Comparison of ENCODE assay signal across 22 mouse cellular contexts in the genomic region with DNA sequence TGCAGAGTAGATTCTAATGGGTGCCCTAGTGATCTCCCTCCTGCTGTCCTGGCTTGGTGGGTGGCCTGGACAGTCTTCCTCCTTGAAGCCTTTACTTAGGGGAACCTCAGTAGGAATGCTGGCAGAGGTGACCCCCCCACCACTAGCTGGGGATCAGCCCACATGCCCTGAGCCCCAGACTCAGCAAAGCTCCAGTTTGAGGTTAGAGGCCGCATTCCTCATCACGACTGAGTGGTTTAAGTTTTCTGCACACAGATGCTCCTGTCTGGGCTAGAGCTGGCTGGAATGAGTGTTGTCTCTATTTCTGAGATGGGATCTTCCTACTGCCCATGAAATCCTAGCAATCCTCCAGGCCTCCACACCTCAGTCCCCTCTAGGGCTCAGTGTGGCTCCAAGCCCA. TPM values are rescaled to one million over a fixed set of nuclear protein-coding genes. Genes with fewer than 3 reads are reported as not detected.
DNase-seq lines count a peak whose midpoint lies in the region; ATAC-seq and TF ChIP-seq lines count a peak whose summit lies in the region.
"Had no signal": no experiment of that assay in that cellular context is flagged by ENCODE, and none has a peak within 500 bp of the region (broad histone marks: within the 10 kb centered on the region; RNA-seq: fewer than 3 reads in every experiment).

No protein-coding gene starts in this region.

- DNase-seq in forebrain, embryonic 10.5 days (ENCODE audit: extremely low spot score, low spot score) = no peak
- DNase-seq in forebrain, postnatal 0 days = no peak
- DNase-seq in kidney, adult 11 months = no peak
- peak; percentile 38 for DNase-seq in kidney, postnatal 10 days
- no peak for DNase-seq in kidney, postnatal 14 days
- DNase-seq: adrenal gland, adult 2 months; adrenal gland, postnatal 14 days; cerebellum, adult 11 months; cerebellum, adult 2 months; cerebellum, adult 9-11 months; gastrocnemius, postnatal 14 days; heart, adult 11 months had no signal

- peaks cover 88% of the 10 kb centered on the region for H3K36me3 ChIP-seq in forebrain, embryonic 10.5 days (replicated peaks)
- H3K36me3 ChIP-seq in forebrain, postnatal 0 days (ENCODE audit: insufficient read depth) = peaks cover 56% of the 10 kb centered on the region
- H3K36me3 ChIP-seq in kidney, embryonic 15.5 days = peaks cover 57% of the 10 kb centered on the region

- no peaks in the 10 kb centered on the region for H3K27me3 ChIP-seq in forebrain, embryonic 10.5 days (ENCODE audit: poor library complexity, severe bottlenecking)
- H3K27me3 ChIP-seq in forebrain, postnatal 0 days (ENCODE audit: insufficient read depth, low read length) = no peaks in the 10 kb centered on the region
- no peaks in the 10 kb centered on the region for H3K27me3 ChIP-seq in kidney, embryonic 15.5 days
- H3K27me3 ChIP-seq: embryonic facial prominence, embryonic 12.5 days; embryonic facial prominence, embryonic 15.5 days; forebrain, embryonic 12.5 days; forebrain, embryonic 15.5 days had no signal

- ATAC-seq in forebrain, postnatal 0 days = no peak
- peak; percentile 46; the same call in 1 of the 2 replicates for ATAC-seq in kidney, embryonic 15.5 days (replicated peaks; ENCODE audit: low FRiP score)
- ATAC-seq: forebrain, embryonic 15.5 days; hindbrain, postnatal 0 days; inflammation-experienced regulatory T-cells, adult 6 months had no signal

- H3K4me3 ChIP-seq in forebrain, embryonic 10.5 days = no peak overlapping the region
- H3K4me3 ChIP-seq in forebrain, postnatal 0 days (ENCODE audit: low read depth, low read length) = no peak overlapping the region
- H3K4me3 ChIP-seq in kidney, embryonic 15.5 days (replicated peaks) = no peak overlapping the region
- H3K4me3 ChIP-seq: embryonic facial prominence, embryonic 12.5 days; embryonic facial prominence, embryonic 15.5 days; forebrain, embryonic 12.5 days; forebrain, embryonic 15.5 days; gastrocnemius, adult 2 months had no signal

- no peak overlapping the region for H3K9ac ChIP-seq in forebrain, postnatal 0 days
- no peak overlapping the region for H3K9ac ChIP-seq in kidney, embryonic 15.5 days
- H3K9ac ChIP-seq: embryonic facial prominence, embryonic 12.5 days; embryonic facial prominence, embryonic 15.5 days; forebrain, embryonic 12.5 days; forebrain, embryonic 15.5 days; hindbrain, embryonic 14.5 days had no signal

- WGBS in forebrain, embryonic 10.5 days = 73% methylated on average over 2 of the region's 2 CpGs
- WGBS in forebrain, postnatal 0 days = 85% methylated on average over 2 of the region's 2 CpGs
- WGBS in kidney, embryonic 15.5 days = 41% methylated on average over 2 of the region's 2 CpGs

- peak overlapping the region; percentile 30; the same call in 1 of the 2 replicates for H3K27ac ChIP-seq in forebrain, embryonic 10.5 days
- H3K27ac ChIP-seq in forebrain, postnatal 0 days (ENCODE audit: low read depth, low read length) = no peak overlapping the region
- peak overlapping the region; percentile 73 for H3K27ac ChIP-seq in kidney, embryonic 15.5 days
- H3K27ac ChIP-seq: embryonic facial prominence, embryonic 15.5 days; forebrain, embryonic 12.5 days; forebrain, embryonic 15.5 days; gastrocnemius, adult 2 months; hindbrain, embryonic 14.5 days; hindbrain, postnatal 0 days had no signal

- peaks cover 18% of the 10 kb centered on the region for H3K4me1 ChIP-seq in forebrain, embryonic 10.5 days
- no peaks in the 10 kb centered on the region for H3K4me1 ChIP-seq in forebrain, postnatal 0 days (ENCODE audit: insufficient read depth)
- peaks cover 26% of the 10 kb centered on the region for H3K4me1 ChIP-seq in kidney, embryonic 15.5 days
- H3K4me1 ChIP-seq: embryonic facial prominence, embryonic 12.5 days; embryonic facial prominence, embryonic 15.5 days; forebrain, embryonic 12.5 days; forebrain, embryonic 15.5 days had no signal

- no peak overlapping the region for H3K4me2 ChIP-seq in forebrain, postnatal 0 days (ENCODE audit: low read depth)
- no peak overlapping the region for H3K4me2 ChIP-seq in kidney, embryonic 15.5 days
- H3K4me2 ChIP-seq: embryonic facial prominence, embryonic 12.5 days; embryonic facial prominence, embryonic 15.5 days; forebrain, embryonic 12.5 days; forebrain, embryonic 15.5 days; heart, embryonic 11.5 days; hindbrain, embryonic 14.5 days had no signal

- no peaks in the 10 kb centered on the region for H3K9me3 ChIP-seq in forebrain, embryonic 10.5 days
- no peaks in the 10 kb centered on the region for H3K9me3 ChIP-seq in forebrain, postnatal 0 days (ENCODE audit: low read length)
- H3K9me3 ChIP-seq in kidney, embryonic 15.5 days (replicated peaks) = no peaks in the 10 kb centered on the region
- H3K9me3 ChIP-seq: embryonic facial prominence, embryonic 12.5 days; embryonic facial prominence, embryonic 15.5 days; forebrain, embryonic 12.5 days; forebrain, embryonic 15.5 days had no signal

- no peak for TF ChIP-seq CTCF in forebrain, postnatal 0 days (IDR thresholded peaks at IDR 0.05; ENCODE audit: low read depth)

RNA-seq across cellular contexts. Expression of a gene that starts 38.0 kb away (rescaled TPM):
- polyA plus RNA-seq in forebrain, embryonic 10.5 days (2016; fragmentation: Nextera tagmentation; extraction: Ambion mirVana) = 43.8 and 44.7 TPM in 2 replicates
- total RNA-seq in forebrain, postnatal 0 days (2014; rRNA removed) = 55.7 and 63.0 TPM in 2 replicates
- polyA plus RNA-seq in forebrain, postnatal 0 days (2015; fragmentation: Nextera tagmentation; extraction: Ambion mirVana) = 47.7 and 54.4 TPM in 2 replicates
- 34.1 and 38.9 TPM in 2 replicates for polyA plus RNA-seq in kidney, embryonic 15.5 days (2015; fragmentation: Nextera tagmentation; extraction: Ambion mirVana)

RNA-seq across cellular contexts. Expression of a gene that starts 54.3 kb away (rescaled TPM):
- 13.6 and 14.7 TPM in 2 replicates for polyA plus RNA-seq in forebrain, embryonic 10.5 days (2016; fragmentation: Nextera tagmentation; extraction: Ambion mirVana)
- total RNA-seq in forebrain, postnatal 0 days (2014; rRNA removed) = 7.8 and 11.0 TPM in 2 replicates
- polyA plus RNA-seq in forebrain, postnatal 0 days (2015; fragmentation: Nextera tagmentation; extraction: Ambion mirVana) = 6.5 and 8.4 TPM in 2 replicates
- polyA plus RNA-seq in kidney, embryonic 15.5 days (2015; fragmentation: Nextera tagmentation; extraction: Ambion mirVana) = 14.1 and 15.2 TPM in 2 replicates
